Mouse (Mus musculus) kidney, adult 18-20 months (tissue): ENCODE data around the gene Gnai3.

ENCODE experiments used
- DNase-seq: peaks from one replicate; pipeline ENCODE4 v3.0.0; 2021

Gene Gnai3

GRCm38 (mm10) chr3:108081681-108082080 lies 64.3 kb downstream of the Gnai3 start:
- DNase-seq, result no peak

DNA sequence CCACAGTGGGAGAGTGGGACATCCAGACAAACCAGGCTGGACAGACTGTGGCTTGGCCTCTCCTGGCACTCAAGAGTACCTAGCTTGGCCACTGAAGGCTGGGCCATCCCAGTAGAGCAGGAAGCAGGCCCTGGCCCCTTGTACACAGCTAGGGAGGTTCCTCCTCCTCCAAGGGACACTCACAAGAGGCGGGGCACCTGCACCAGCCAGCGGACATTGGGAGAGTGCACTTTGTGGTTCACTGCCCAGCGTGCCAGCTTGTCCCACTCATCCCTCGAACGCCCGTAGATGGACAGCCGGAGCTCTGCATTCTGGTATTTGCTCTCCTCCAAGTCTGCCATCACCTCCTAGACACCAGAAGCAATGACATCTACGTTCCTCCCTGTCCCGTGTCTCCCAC lies 69.1 kb downstream of the Gnai3 start:
- DNase-seq, result peak; percentile 48

DNA sequence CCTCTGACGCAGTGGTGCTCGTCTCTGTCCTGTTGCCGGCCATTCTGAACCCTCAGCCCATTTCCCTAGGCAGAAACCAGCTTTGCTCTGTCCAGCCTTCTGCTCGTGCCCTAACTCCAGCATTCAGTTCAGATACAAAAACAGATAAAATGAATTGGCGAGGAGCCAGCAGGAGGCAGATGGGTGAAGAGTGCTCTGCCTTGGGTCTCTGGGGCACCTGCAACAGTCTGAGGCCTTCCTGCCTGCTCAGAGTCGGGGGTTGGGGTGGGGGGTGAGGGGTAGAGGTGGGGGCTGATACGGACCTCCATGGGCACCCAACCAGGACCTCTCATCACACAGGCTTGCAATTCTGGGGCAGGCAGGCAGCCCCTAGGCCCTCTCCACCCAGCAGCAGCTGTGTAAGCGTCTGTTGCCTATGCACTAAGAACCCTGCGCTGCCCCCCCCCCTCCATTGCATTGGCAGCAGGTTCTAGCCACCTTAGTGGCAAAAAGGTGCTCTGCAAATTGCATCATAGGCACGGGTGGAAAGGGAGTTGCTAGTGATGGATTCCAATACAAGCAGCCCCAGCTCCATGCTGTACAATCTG lies 72.9 kb downstream of the Gnai3 start:
- DNase-seq, result no peak

GRCm38 (mm10) chr3:108070295-108071293 lies 75.4 kb downstream of the Gnai3 start:
- peak; percentile 86 for DNase-seq

DNA sequence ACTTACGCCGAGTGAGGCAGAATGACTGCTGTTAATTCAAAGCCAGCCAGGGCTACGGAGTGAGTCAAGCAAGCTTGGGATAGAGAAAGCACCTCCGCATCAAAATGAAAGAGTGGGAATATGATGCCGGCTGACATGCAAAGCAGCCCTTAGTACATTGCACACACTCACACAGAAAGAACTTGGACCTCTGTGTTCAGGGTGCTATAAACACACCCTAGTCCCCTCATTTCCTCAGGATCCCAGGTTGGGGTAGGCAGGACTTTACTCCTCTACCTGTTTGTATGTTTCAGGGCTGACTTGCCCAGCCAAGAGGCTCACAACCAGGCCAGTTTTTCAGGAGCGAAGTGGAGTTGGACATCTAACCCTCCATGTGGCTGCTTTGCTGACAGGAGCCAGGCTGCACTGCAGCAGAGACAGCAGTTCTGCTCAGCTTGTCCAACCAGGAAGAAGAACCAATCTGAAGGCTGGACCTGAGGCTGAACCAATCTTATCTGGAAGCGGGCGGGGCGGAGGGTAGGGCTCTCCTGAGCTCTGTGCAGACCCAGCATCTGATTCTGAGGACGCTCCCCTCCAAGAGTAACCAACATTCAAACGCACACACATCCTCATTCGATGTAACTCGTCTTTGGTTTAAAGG lies 76.6 kb downstream of the Gnai3 start:
- peak; percentile 75 for DNase-seq

DNA sequence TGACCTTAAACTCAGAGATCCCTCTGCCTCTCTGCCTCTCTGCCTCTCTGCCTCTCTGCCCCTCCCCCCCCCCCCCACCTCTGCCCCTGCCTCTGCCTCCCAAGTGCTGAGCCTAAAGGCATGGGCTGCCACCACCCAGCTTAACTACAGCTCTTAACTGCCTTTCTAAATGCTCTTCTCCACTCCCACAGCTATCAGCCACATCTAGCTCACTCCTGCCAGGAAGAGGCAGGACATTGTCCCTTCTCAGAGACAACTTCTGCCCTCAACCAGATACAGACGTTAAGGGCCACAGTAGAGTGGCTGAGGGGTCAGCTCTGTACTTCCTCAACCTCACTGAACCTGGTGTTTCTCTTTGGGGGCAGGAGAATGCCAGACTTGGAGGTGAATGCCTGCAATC lies 77.1 kb downstream of the Gnai3 start:
- no peak for DNase-seq

- DNase-seq, result peak; percentile 47
Measured at GRCm38 (mm10) chr3:108067370-108067934, 78.5 kb downstream of the Gnai3 start.

DNA sequence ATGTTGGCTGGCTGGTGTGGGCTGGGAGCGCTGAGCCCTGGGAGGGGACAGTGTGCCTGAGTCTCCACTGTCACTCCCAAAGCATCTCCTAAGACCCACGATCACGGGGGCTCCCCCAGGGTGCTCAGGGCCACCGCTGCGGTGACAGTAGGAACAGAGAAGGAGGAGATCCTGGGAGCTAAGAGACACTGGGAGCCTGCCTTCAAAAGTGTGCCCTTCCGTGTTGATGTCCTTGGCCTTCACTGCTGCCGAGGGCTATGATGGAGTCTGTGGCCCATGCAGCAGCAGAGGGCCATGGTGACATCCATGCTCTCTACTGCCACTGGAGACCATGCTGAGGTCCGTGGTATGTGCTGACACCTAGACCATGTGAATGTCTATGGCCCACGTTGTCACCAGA lies 80.4 kb downstream of the Gnai3 start:
- DNase-seq, result no peak

DNA sequence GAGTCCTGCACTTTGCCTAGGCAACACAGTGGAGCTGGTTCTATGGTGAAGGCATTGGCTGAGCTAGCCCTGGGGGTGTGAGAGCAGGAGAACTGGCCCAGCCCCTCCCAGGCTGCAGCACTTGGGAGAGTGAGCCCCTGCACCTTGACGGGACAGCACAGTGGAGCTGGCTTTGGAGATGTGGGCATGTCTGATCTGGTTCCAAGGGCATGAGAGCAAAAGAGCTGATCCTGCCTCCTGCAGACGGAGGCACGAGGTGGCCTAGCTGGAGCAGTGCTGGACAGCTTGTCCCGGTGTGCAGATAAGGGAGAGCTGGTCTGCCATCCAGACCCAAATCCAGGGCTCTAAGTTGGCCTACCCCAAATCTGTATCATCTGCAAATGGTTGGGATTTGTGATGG lies 81.3 kb downstream of the Gnai3 start:
- DNase-seq, result no peak

DNA sequence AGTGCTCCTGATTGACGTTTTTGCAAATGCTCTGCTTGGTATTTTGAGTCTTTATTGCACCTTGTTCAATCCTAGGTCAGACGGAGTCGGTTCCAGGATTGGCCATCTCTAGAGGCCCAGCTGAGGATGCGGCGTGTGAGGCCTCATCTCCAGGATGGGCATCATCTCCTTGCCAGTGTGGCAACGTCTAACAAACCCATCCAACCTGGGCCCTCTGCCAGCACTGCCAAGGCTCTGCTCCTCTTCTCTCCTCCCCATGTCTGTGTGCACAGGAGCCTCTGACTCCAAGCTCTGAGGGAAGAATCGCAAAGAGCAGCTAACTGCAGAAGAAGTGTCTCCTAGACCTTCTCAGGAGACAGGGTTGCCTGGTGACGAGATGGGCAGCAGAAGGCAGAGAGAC lies 83.3 kb downstream of the Gnai3 start:
- DNase-seq, result no peak

GRCm38 (mm10) chr3:108061420-108061819 lies 84.5 kb downstream of the Gnai3 start:
- DNase-seq, result peak; percentile 52
